Mouse (Mus musculus): ENCODE results near the gene Ankrd33b. TPM values are rescaled to one million over a fixed set of nuclear protein-coding genes. Genes with fewer than 3 reads are reported as not detected.

Gene Ankrd33b
- total and polyA plus RNA-seq, 3 experiments: 0.11 TPM; not detected in 2

GRCm38 (mm10) chr15:31348241-31348640 is 19.3 kb downstream of the Ankrd33b start:
- H3K4me3 ChIP-seq (ENCODE audit: low read depth, low read length): no peak overlapping the region
- ATAC-seq (ENCODE audit: extremely low read depth, insufficient number of reproducible peaks, low FRiP score, poor library complexity, severe bottlenecking): no peak
- H3K4me1 ChIP-seq (ENCODE audit: insufficient read depth, low read depth, low read length): peaks cover 11% of the 10 kb centered on the region; the same call in 1 of the 2 replicates
- H3K36me3 ChIP-seq (replicated peaks): no peaks in the 10 kb centered on the region
- TF ChIP-seq TAL1 (conservative IDR thresholded peaks at IDR 0.05; ENCODE audit: low read depth, low read length): no peak
- TF ChIP-seq CTCF (IDR thresholded peaks at IDR 0.05; ENCODE audit: low read depth, low read length): no peak
- TF ChIP-seq GATA1 (IDR thresholded peaks at IDR 0.05; ENCODE audit: borderline replicate concordance, low read length): no peak
- no peak for TF ChIP-seq POLR2AphosphoS5 (IDR thresholded peaks at IDR 0.05; ENCODE audit: insufficient replicate concordance, low read depth, low read length)
- TF ChIP-seq GATA2 (IDR thresholded peaks at IDR 0.05; ENCODE audit: borderline replicate concordance, low read depth, low read length): no peak
- peaks cover 35% of the 10 kb centered on the region for H3K27me3 ChIP-seq (ENCODE audit: insufficient read depth, low read length)
- no peaks in the 10 kb centered on the region for H3K9me3 ChIP-seq (replicated peaks)
- DNase-seq (ENCODE audit: low spot score): no peak

GRCm38 (mm10) chr15:31346508-31346907 is 21.0 kb downstream of the Ankrd33b start:
- peaks cover 27% of the 10 kb centered on the region for H3K27me3 ChIP-seq (ENCODE audit: insufficient read depth, low read length)
- H3K4me1 ChIP-seq (ENCODE audit: insufficient read depth, low read depth, low read length): peaks cover 8% of the 10 kb centered on the region; the same call in 1 of the 2 replicates
- DNase-seq (ENCODE audit: low spot score) (no peak), ATAC-seq (ENCODE audit: extremely low read depth, insufficient number of reproducible peaks, low FRiP score, poor library complexity, severe bottlenecking) (no peak)
- no peak overlapping the region for H3K4me3 ChIP-seq (ENCODE audit: low read depth, low read length)
- TF ChIP-seq GATA2 (IDR thresholded peaks at IDR 0.05; ENCODE audit: borderline replicate concordance, low read depth, low read length) (no peak), CTCF (IDR thresholded peaks at IDR 0.05; ENCODE audit: low read depth, low read length) (no peak), GATA1 (IDR thresholded peaks at IDR 0.05; ENCODE audit: borderline replicate concordance, low read length) (no peak), POLR2AphosphoS5 (IDR thresholded peaks at IDR 0.05; ENCODE audit: insufficient replicate concordance, low read depth, low read length) (no peak), TAL1 (conservative IDR thresholded peaks at IDR 0.05; ENCODE audit: low read depth, low read length) (no peak)
- H3K9me3 ChIP-seq (replicated peaks): no peaks in the 10 kb centered on the region
- no peaks in the 10 kb centered on the region for H3K36me3 ChIP-seq (replicated peaks)

- peaks cover 33% of the 10 kb centered on the region for H3K27me3 ChIP-seq (ENCODE audit: insufficient read depth, low read length)
- no peak for DNase-seq (ENCODE audit: low spot score)
- no peak for ATAC-seq (ENCODE audit: extremely low read depth, insufficient number of reproducible peaks, low FRiP score, poor library complexity, severe bottlenecking)
- H3K4me3 ChIP-seq (ENCODE audit: low read depth, low read length): no peak overlapping the region
- no peaks in the 10 kb centered on the region for H3K9me3 ChIP-seq (replicated peaks)
- H3K36me3 ChIP-seq (replicated peaks): no peaks in the 10 kb centered on the region
- TF ChIP-seq TAL1 (conservative IDR thresholded peaks at IDR 0.05; ENCODE audit: low read depth, low read length): no peak
- TF ChIP-seq CTCF (IDR thresholded peaks at IDR 0.05; ENCODE audit: low read depth, low read length): no peak
- H3K4me1 ChIP-seq (ENCODE audit: insufficient read depth, low read depth, low read length): peaks cover 8% of the 10 kb centered on the region; the same call in 1 of the 2 replicates
Observed at GRCm38 (mm10) chr15:31345366-31345765, 22.2 kb downstream of the Ankrd33b start.

- ATAC-seq (ENCODE audit: extremely low read depth, insufficient number of reproducible peaks, low FRiP score, poor library complexity, severe bottlenecking) (no peak), DNase-seq (ENCODE audit: low spot score) (no peak)
Observed at GRCm38 (mm10) chr15:31344811-31345211, 22.7 kb downstream of the Ankrd33b start.

GRCm38 (mm10) chr15:31343602-31344001 is 23.9 kb downstream of the Ankrd33b start:
- Histone ChIP-seq H3K27me3 (ENCODE audit: insufficient read depth, low read length) (peaks cover 27% of the 10 kb centered on the region), H3K4me1 (ENCODE audit: insufficient read depth, low read depth, low read length) (no peaks in the 10 kb centered on the region; the same call in 1 of the 2 replicates), H3K36me3 (replicated peaks) (no peaks in the 10 kb centered on the region), H3K4me3 (ENCODE audit: low read depth, low read length) (no peak overlapping the region), H3K9me3 (replicated peaks) (no peaks in the 10 kb centered on the region)
- DNase-seq (ENCODE audit: low spot score) (no peak), ATAC-seq (ENCODE audit: extremely low read depth, insufficient number of reproducible peaks, low FRiP score, poor library complexity, severe bottlenecking) (no peak)
- no peak for TF ChIP-seq CTCF (IDR thresholded peaks at IDR 0.05; ENCODE audit: low read depth, low read length)
- TF ChIP-seq GATA2 (IDR thresholded peaks at IDR 0.05; ENCODE audit: borderline replicate concordance, low read depth, low read length): no peak
- TF ChIP-seq TAL1 (conservative IDR thresholded peaks at IDR 0.05; ENCODE audit: low read depth, low read length): no peak
- no peak for TF ChIP-seq GATA1 (IDR thresholded peaks at IDR 0.05; ENCODE audit: borderline replicate concordance, low read length)
- TF ChIP-seq POLR2AphosphoS5 (IDR thresholded peaks at IDR 0.05; ENCODE audit: insufficient replicate concordance, low read depth, low read length): no peak

More at GRCm38 (mm10) chr15:31344811-31345211, 22.7 kb downstream of the Ankrd33b start:
- Histone ChIP-seq H3K9me3 (replicated peaks) (no peaks in the 10 kb centered on the region), H3K27me3 (ENCODE audit: insufficient read depth, low read length) (peaks cover 28% of the 10 kb centered on the region), H3K4me3 (ENCODE audit: low read depth, low read length) (no peak overlapping the region), H3K4me1 (ENCODE audit: insufficient read depth, low read depth, low read length) (peaks cover 5% of the 10 kb centered on the region; the same call in 1 of the 2 replicates), H3K36me3 (replicated peaks) (no peaks in the 10 kb centered on the region)
- TF ChIP-seq GATA1 (IDR thresholded peaks at IDR 0.05; ENCODE audit: borderline replicate concordance, low read length): no peak
- no peak for TF ChIP-seq TAL1 (conservative IDR thresholded peaks at IDR 0.05; ENCODE audit: low read depth, low read length)
- TF ChIP-seq POLR2AphosphoS5 (IDR thresholded peaks at IDR 0.05; ENCODE audit: insufficient replicate concordance, low read depth, low read length): no peak
- TF ChIP-seq GATA2 (IDR thresholded peaks at IDR 0.05; ENCODE audit: borderline replicate concordance, low read depth, low read length): no peak
- no peak for TF ChIP-seq CTCF (IDR thresholded peaks at IDR 0.05; ENCODE audit: low read depth, low read length)

GRCm38 (mm10) chr15:31342496-31342901 is 25.0 kb downstream of the Ankrd33b start:
- no peaks in the 10 kb centered on the region for H3K36me3 ChIP-seq (replicated peaks)
- no peak for DNase-seq (ENCODE audit: low spot score)
- H3K27me3 ChIP-seq (ENCODE audit: insufficient read depth, low read length): peaks cover 27% of the 10 kb centered on the region
- H3K9me3 ChIP-seq (replicated peaks): no peaks in the 10 kb centered on the region
- ATAC-seq (ENCODE audit: extremely low read depth, insufficient number of reproducible peaks, low FRiP score, poor library complexity, severe bottlenecking): no peak
- no peaks in the 10 kb centered on the region; the same call in 1 of the 2 replicates for H3K4me1 ChIP-seq (ENCODE audit: insufficient read depth, low read depth, low read length)
- no peak overlapping the region for H3K4me3 ChIP-seq (ENCODE audit: low read depth, low read length)
- TF ChIP-seq GATA1 (IDR thresholded peaks at IDR 0.05; ENCODE audit: borderline replicate concordance, low read length) (no peak), GATA2 (IDR thresholded peaks at IDR 0.05; ENCODE audit: borderline replicate concordance, low read depth, low read length) (no peak), CTCF (IDR thresholded peaks at IDR 0.05; ENCODE audit: low read depth, low read length) (no peak), TAL1 (conservative IDR thresholded peaks at IDR 0.05; ENCODE audit: low read depth, low read length) (no peak), POLR2AphosphoS5 (IDR thresholded peaks at IDR 0.05; ENCODE audit: insufficient replicate concordance, low read depth, low read length) (no peak)
